Mouse (Mus musculus) thymus, postnatal 0 days (tissue): ENCODE data around the gene Nek7. TPM values are rescaled to one million over a fixed set of nuclear protein-coding genes. Genes with fewer than 3 reads are reported as not detected.

Source experiments
- DNase-seq: peaks from one replicate; pipeline ENCODE4 v3.0.0-alpha.2; 2015; ENCODE audit warnings: low spot score
- polyA plus RNA-seq: library from polyadenylated mRNA; unstranded; fragments of >200 nt; fragmentation: Nextera tagmentation; extraction: Ambion mirVana; gene quantifications from 2 replicates; pipeline ENCODE4 v1.2.1, GENCODE M21; 2015

Gene Nek7
- polyA plus RNA-seq, 1 experiment from 2014 or later: 36.9 TPM

DNA sequence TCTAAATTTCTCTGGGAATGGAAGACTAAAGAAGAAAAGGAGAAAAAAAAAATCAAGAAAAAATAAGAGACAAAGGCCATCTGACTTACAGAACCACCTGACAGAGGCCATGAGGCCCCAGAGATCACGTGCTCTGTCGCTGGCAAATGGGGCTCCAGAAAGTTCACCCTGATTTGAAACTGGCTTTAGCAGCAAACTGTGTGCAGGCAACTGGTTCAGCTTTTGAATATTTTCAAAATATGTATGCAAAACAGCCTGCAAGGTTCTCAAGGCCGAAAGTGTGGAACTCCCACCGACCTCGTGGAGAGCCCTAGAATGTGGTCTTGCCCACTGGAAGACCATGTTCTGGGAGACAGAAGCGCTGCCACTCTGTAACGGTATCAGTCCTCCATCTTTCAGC lies 11.6 kb downstream of the Nek7 start:
- no peak for DNase-seq

DNA sequence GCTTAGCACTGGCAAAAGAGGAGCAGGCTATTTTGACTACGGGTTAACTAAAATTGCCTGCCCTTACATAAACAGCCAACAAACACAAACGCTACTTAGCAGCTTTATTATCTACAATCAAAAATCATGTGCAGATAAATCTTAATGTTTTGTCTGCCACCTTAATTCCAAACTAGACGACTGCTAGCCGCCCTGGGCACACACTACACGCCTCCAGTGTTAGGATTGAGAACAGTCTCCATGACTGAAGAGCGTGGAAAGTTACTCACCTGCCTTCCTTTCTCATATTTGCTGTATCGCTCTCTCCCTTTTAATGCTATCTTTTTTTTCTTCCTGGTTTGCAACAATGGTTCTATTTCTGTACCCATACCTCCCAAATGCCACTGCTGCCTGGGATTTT lies 12.1 kb downstream of the Nek7 start:
- DNase-seq: no peak

DNA sequence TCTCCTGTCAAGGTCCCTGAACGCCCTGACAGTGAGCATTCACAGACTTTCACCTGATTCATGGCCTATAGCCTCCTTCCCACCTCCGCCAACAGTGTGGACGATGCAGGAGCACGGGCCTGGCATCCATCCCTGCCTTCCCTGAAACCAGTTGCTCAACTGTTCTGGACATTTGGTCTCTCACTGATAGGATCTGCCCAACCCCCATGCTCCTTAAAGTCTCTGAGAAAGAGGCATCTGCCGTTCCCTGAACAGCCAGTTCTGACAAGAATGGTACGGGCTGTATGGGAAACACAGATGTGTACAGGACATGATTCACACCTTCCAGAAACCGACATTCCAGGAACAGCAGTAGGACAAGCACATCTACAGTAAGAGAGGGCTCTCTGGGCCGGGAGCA lies 13.2 kb downstream of the Nek7 start:
- DNase-seq: no peak

DNA sequence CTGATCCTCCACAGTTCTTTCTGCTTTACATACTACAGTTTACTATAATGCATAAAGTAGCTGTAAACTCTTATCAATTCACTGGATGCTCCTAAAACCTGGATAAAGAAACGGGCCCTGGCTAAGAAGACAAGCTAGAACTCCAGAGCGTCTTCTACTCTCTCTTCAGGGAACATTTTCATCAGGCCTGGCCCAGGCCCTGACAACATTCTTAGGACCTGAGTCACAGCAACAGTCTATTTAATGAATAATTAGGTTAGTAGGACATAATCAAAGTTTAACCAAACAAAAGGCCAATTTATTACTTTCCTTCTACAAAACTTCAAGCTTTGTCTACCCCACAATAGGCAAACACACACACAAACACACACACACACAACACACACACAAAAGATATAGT lies 15.2 kb downstream of the Nek7 start:
- DNase-seq: no peak

DNA sequence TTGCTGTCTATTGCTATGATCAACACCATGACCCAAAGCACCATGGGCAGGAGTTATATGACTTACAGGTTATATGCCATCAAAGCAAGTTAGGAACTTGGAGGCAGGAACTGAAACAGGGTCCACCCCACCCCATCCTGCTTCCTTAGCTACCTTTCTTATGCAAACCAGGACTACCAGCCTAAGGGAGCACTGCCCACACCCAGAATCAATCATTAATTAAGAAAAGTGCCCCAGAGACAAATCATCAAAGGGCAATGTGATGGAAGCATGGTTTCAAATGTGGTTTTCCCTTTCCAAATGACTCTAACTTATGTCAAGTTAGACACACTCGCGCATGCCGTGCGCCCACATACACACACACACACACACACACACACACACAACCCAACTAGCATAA lies 16.0 kb downstream of the Nek7 start:
- DNase-seq: no peak

DNA sequence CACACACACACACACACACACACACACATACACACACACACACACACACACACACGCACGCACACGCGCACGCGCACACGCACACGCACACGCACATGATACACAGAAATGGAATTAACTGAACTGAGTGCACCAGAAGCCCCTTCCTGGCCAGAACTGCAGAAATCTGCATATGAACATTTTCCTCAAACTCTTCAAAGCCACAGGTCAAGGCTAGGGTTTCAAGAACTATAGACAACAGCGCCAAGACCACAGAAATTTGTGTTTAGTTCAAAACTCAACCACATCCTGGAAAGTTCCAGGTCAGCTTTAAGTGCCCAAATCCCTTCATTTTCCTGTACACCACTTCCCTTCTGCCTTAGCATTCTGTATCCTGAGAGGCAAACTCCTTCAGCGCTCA lies 21.9 kb downstream of the Nek7 start:
- DNase-seq: no peak

DNA sequence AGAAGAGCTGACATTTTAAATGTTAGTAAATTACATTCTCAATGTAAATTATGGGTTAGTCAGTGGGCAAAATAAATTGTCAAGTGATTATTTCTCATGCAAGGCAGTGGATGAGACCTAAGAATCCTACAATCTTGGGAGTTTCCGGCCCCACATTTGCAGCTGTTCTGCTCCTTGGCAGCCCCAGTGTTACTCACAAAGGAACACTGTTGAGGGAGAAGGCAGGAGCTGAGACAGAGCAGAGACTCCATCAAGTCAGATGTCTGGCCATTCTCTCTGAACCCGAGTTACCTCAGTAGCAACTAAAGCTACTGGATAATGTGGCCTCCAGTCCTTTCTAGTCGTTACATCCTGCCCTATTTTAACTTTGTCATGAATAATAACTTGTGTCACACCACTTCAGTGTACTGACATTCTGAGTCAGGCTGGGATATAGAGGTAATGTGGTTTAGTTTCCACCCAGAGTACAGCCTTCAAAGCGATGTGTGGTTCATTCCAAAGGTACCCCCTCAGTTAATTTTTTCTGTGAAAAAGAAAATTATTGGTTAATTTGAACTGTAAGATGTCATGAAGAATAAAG lies 23.7 kb downstream of the Nek7 start:
- DNase-seq: no peak

DNA sequence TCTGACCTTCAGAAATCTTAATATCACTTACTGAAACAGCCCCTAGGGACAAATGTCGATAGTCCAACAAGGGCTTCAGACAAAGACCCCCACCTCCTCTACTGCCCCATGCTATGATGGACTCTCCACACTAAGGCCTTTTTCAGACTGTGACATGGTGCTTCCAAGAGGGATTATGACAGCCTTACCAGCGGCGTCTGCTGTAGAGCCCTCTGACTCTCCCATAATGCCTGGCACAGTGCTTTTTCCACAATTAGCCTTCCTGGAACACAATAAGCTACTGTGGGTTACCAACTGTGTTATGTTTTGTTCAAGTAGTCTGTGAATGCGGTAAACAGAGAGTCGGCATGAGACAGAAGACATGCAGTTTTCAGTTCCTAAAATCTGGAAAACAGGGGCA lies 25.0 kb downstream of the Nek7 start:
- no peak for DNase-seq

DNA sequence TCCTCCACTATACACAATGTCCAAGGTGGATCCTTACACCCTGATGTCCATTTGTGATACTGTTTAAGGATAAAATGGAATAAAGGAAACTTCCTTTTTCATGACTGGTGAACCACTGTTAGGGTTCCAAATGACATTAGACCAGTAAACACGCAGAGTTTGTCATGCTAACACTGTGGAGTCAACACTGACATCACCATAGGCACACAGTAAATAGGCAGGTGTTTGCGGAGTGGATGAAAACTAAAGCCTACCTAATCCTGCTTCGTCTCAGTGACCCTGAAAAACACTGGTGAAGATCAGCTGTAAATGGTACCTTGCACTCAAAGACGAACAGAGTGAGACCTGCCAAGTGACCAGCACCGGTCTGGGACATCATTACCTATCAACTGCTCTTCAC lies 26.0 kb downstream of the Nek7 start:
- DNase-seq: no peak

DNA sequence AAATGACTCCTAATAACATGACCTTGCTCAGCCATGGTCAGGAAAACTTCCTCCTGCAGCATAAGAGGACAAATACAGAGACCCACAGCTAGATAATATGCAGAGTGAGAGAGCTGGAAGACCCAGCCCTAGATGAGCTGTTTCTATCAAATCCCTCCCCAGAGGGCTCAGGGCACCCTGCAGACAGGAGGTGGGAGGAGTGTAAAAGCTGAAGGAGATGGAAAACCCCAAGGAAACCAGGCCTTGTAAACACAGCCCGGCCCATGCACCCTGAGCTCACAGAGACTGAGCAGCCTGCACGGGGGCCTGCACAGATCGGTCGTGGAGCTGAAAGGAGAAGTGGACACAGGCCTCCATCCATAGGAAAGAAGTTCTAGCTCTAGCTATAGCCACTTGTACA lies 27.5 kb downstream of the Nek7 start:
- DNase-seq: no peak

DNA sequence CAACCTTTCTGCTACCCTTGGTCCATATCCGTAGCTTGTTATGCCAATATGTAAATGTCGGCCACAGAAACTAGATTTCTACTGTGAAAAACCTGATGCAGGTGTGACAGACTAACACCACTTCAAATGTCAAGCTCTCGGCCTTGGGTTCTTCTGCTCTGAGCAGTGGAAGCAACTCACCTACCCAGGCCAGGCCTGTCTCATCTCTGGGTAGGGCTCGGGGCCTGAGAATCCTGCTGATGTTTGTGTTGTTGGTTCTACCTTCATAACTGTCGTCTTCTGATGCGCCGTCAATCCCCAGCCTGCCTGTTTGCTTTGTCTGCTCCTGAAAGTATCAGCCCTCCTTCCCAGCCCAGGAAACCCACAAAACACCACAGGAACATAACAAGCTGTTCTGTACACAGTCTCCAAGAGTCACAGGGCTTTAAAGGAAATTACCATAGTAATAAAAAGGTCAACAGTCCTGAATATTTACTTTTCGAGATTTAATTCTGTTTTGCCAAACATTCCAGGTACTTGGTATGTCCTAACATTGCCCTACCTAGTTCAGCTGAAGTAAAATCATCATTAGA lies 29.4 kb downstream of the Nek7 start:
- no peak for DNase-seq

DNA sequence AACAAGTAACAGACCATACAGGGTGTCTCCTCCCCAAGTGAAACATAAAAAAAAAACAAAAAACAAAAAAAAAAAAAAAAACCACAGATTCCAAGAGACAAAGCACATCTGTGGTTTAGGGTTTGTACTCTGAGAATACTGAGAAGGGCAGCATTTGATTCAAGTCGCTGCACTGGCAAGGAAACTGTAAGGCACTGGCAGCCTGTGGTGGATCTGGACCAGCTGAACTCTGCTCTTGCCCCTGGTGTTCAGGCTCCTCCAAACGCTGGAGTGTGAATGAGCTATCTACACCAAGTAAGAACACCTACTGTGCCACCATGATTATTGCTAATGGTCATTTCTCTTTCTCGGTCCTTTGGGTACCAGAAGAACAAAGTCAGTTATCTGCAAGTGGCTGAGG lies 30.8 kb downstream of the Nek7 start:
- DNase-seq: no peak

DNA sequence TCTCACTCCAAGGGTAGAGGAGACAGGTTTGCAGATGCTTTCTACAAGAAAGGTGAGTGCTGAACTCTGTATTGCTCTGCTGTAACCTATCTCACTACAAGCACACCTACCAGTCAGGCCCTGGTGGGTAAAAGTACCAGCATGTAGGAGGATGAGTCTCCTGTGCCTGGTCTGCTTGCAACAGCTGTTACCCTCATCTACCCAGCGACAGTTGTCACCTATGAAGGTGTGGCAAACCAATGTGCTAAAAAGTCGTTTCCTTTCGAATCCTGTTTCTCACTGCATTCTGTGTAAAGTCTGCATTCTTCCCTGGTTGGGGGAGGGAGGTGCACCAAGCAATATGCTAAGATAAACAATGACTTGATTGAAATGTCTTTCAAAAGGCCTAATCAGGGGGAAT lies 32.1 kb downstream of the Nek7 start:
- no peak for DNase-seq

DNA sequence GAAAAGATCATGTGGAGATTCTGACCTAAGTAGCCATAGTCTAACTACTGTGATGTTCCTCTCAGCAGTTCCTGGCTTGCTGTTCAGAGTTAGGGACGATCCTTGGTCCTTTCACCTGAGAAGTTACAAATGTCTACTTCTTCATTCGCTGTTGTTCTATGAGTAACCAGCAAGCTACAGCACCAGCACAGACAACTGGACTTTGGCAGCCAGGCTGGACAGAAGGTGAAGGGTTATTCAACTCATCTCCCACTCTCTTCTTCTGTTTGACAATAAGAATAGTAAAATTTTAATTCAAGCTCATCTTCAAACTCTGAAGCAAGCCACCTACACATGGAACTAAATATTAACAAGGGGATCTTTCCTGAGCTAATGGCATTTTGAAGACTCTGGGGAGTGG lies 33.0 kb downstream of the Nek7 start:
- DNase-seq: no peak

DNA sequence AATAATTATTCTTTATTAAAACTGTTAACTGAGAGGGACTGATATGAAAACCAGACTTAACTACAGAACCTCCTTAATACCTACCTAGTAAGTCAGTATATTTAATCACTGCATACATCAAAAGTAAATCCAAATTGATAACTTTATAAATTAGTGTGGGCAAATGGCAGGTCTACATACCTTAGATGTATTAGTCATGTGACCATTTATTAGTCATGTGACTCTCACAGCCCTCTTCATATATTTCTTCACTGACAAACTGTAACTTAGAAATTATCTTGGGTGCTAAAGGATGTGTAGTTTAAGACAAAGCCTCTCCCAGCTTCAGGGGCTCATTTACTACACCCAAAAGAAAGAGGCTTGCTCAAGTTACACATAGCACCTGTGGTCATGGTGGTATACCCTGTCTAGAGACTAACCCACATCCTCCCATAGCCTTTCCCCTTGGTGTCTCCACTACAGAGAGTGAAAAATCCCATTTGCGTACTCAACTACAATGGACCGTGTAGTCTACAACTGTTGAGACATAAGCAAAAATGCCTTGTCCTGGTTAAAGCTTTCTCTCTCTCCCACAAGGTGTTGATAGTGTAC lies 35.4 kb downstream of the Nek7 start:
- peak; percentile 47 for DNase-seq

DNA sequence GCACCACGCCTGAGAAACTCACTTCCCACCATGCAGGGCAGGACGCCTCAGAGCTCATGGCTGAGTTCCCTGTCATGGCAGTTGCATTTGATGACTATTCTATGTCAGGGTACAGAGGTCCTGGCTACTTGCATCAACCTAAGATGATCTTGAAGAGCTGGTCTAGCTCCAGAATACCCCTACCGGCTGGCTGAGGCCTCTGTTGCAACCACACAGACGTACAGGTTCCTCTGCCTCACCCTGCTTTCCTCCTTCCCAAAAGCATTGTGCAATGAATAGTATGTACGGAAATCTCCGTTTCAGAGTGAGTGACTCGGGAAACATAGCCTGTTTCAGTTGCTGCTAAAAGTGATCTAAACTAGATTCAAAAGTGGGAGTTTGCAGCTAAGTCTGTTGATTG lies 37.7 kb downstream of the Nek7 start:
- no peak for DNase-seq

DNA sequence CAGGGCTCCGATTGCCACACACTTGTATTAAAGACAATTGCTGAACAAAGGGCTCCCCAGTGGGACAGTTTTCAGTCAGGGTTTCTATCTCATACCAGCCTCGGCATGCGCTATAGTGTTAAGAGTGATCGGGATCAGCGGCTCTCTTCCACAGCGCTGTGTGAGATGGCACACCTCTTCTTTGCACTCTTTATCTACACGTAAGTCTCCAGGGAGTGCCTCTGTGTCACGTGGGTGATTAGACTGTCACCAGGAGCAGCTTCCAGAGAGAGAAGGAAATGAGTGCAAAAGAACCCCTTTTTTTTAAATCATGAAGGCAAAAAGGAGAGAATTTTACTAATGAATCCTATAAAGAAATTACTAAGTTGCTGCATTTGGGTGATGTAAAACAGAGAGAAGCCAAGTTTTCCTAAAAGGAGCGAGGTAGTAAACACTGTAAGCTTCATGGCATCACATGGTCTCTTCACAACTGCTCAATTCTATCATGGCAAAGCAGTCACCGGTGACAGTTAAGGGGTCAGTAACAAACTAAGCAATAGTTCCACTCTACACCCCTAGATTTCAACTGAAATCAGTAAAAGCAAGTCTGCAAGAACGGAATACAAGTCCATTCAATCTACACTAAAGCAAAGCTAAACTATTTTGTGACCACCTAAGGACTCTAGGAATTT lies 40.0 kb downstream of the Nek7 start:
- DNase-seq: no peak

DNA sequence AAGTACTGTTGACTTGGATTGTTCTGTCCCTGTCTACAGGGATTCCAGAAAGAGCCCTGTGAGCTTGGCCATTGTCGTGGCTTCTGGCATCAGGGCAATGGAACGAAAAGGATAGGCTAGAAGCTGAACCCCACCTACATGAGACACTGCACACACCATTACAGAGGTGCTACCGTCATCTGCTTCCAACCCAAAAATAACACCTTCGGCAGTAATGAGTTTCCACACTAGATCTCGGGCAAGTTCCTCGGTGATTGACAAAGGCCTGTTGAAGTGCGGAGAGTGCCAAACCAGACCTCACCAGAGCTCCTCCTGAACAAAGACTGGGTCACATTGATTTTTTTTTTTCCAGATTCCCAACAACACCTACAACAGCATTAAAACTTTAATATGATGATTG lies 40.7 kb downstream of the Nek7 start:
- DNase-seq: no peak

DNA sequence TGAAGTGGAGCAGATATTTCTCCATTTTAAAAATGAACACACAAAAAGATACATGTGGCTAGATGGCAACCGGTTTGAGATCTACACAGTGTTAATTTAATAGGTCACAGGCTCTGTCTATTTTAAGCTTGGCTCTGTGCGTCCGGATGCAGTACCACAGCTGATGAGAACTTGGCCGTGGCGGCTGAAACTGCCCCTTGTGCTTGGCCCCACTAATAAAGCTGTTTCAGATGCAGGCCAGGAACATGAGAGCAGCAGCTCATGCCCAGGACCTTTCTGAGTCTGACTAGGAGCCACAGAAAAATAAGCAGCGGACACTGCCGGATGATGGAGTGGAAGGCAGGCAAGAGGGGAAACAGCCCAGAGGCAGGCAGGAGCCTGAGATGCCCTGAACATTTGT lies 43.1 kb downstream of the Nek7 start:
- no peak for DNase-seq

DNA sequence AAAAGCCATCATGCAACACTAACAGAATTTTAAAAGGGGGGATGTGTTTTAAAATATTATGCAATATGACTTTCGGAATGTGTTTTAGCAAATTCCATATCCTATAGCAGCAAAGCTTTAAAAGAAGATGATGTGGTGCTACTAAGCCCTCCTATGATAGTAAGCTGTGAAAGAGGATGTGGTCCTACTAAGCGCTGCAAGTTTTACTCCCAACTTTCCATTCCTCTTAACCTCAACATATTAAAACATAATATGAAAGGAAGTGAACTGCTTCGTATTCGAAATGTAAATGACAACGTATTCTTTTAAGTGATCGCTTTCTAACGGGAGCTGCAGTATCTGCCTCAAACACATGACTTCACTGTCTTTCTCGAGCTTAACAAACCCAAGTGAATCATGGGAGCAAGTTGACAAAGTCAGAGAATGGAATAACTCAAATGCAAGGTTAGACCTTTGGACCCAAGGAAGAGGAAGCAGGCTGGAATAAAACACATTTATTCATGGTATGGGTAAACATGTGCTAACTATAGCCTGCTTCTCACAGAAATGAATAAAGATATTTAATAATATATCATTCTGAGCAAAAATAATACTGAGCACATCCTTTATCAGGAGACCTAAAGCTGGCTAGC lies 43.8 kb downstream of the Nek7 start:
- DNase-seq: no peak

DNA sequence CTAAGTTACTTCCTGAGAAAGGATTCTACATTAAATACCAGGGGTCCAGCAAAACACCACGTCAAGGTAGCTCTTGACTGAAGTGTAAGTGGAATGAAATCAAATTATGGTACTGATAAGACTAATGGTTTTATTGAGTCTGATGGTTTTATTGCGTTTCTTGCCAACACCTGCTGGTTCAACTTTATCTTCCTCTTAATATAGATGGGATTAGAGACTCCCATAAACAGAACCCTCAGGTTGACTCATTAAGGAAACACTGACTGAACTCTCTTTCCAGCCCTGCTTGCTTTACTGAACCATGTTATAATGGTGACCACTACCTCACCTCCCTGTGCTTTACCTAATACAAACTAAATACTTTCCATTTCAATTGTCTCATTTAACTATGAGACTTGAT lies 44.3 kb downstream of the Nek7 start:
- no peak for DNase-seq

DNA sequence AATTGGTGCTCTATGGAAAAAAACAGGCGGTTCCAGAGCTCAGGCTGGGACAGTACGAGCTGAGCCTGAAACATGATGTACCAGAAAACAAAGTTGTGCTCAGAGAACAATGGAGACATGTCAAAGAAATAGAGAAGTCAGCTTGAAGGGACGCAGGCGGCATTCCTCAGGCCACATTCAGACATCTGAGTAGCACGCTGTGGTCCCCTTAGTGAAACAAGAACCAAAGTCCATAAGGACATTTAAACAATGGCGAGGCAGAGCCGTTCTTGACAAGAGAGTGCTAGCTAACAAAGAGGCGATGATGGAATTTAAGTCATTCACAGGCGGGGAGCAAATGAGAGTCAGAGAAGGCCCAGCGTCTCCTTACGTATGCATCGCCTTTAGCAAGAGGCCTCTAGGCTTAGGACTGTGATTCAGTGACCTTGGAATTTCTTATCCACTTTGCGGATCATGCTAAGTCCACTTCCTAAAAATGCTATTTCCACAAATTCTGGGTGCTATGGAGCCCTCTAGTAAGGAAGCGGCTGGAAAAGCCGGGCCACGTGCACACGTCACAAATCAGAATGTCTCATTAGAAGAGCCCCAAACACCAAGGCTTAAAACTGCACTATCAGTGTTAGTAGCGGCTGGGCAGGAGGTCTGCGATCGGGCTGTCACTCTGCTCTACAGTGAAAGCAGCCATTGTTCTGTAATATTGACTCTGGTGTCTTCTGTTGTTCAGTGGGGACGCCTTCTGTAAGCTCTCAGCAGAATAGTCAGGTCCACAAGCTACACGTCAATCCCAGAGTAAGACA lies 48.2 kb downstream of the Nek7 start:
- no peak for DNase-seq
